Mouse (Mus musculus) embryonic facial prominence, embryonic 15.5 days (tissue): ENCODE measurements around the gene Tmprss15. TPM values are rescaled to one million over a fixed set of nuclear protein-coding genes. Genes with fewer than 3 reads are reported as not detected.

Experiments
- ATAC-seq: fragments of 200-750 bp; cut with Nextera tagmentation; 2 replicates; pipeline ENCODE4 v1.8.0; 2017; ENCODE audit warnings: low read depth, moderate TSS enrichment; ENCODE audit not compliant: insufficient number of reproducible peaks, low FRiP score, low TSS enrichment
- H3K27ac ChIP-seq: fragments of 300-500 bp; sonication (generic); replicated peaks from 2 replicates; pipeline ENCODE4 v1.5.1; 2015; ENCODE audit warnings: mild to moderate bottlenecking, inconsistent platforms
- H3K27me3 ChIP-seq: fragments of 300-500 bp; sonication (generic); 2 replicates; pipeline ENCODE4 v1.6.1; 2015; ENCODE audit warnings: inconsistent platforms
- H3K36me3 ChIP-seq: fragments of 300-500 bp; sonication (generic); 2 replicates; pipeline ENCODE4 v1.6.1; 2015; ENCODE audit warnings: mild to moderate bottlenecking, inconsistent platforms
- H3K4me1 ChIP-seq: fragments of 300-500 bp; sonication (generic); 2 replicates; pipeline ENCODE4 v1.6.1; 2015; ENCODE audit warnings: inconsistent platforms
- H3K4me2 ChIP-seq: fragments of 300-500 bp; sonication (generic); replicated peaks from 2 replicates; pipeline ENCODE4 v1.6.1; 2015; ENCODE audit warnings: mild to moderate bottlenecking, inconsistent platforms
- H3K4me3 ChIP-seq: fragments of 300-500 bp; sonication (generic); replicated peaks from 2 replicates; pipeline ENCODE4 v1.5.1; 2015; ENCODE audit warnings: mild to moderate bottlenecking, inconsistent platforms
- H3K9ac ChIP-seq: fragments of 300-500 bp; sonication (generic); 2 replicates; pipeline ENCODE4 v1.6.1; 2015; ENCODE audit warnings: inconsistent platforms
- H3K9me3 ChIP-seq: fragments of 300-500 bp; sonication (generic); replicated peaks from 2 replicates; pipeline ENCODE4 v1.6.1; 2016; ENCODE audit warnings: inconsistent platforms
- WGBS: fragments of 180-500 bp; shearing (Covaris S2); methylation state at CpG from one replicate; pipeline ENCODE4 v1.1.7; 2015; 5-methylcytosine and 5-hydroxymethylcytosine counted together
- polyA plus RNA-seq: library from polyadenylated mRNA; unstranded; fragments of >200 nt; fragmentation: Nextera tagmentation; extraction: Ambion mirVana; gene quantifications from 2 replicates; pipeline ENCODE4 v1.2.1, GENCODE M21; 2015

Tmprss15 gene
- polyA plus RNA-seq, 1 experiment from 2014 or later, result not detected

DNA sequence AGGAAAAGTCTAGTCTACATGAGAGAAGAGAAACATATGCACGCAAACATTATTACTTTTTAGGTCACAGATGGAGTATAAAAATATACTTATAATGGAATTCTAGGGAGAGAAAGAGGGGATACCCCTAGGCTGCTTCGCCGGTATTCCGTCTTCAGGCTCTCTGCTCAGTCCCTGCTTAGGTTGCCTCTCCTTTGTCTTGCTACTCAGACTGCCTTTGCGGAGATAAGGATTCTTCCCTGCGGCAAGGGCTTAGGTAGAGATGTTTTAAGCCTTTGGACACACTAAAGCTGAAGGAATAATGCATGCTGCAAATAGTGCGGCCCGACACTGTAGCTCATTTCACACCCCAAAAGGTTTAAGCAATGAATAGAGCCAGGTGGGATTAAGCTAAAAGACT lies 114.5 kb downstream of the Tmprss15 start:
- WGBS, result 42% methylated on average over 8 of the region's 8 CpGs
- Histone ChIP-seq H3K36me3 (no peaks in the 10 kb centered on the region), H3K4me3 (no peak overlapping the region), H3K4me1 (no peaks in the 10 kb centered on the region), H3K27ac (no peak overlapping the region), H3K27me3 (no peaks in the 10 kb centered on the region), H3K4me2 (no peak overlapping the region), H3K9me3 (no peaks in the 10 kb centered on the region), H3K9ac (no peak overlapping the region)
- ATAC-seq, result no peak

DNA sequence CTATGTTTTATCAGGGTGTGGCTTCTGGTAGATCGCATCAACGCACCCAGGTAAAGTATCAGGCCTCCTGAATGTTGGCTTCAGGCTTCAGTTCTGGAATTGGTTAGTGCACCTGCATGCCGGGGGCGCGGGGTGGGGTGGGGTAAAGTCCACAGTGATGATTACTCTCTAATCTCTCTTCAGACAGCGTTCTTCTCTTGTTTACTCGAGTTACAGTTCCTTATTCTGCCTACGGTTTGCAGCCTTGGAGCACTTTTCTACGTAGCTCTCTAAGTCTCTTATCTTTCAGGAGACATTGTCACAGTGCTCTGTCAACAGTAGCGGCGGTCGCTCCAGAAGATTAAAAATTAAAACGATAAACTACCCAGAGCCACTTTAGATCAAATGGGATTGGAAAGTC lies 116.8 kb downstream of the Tmprss15 start:
- Histone ChIP-seq H3K4me3 (no peak overlapping the region), H3K9me3 (no peaks in the 10 kb centered on the region), H3K27ac (no peak overlapping the region), H3K27me3 (no peaks in the 10 kb centered on the region), H3K36me3 (no peaks in the 10 kb centered on the region), H3K9ac (no peak overlapping the region), H3K4me1 (no peaks in the 10 kb centered on the region), H3K4me2 (no peak overlapping the region)
- 73% methylated on average over 13 of the region's 13 CpGs for WGBS
- no peak for ATAC-seq

DNA sequence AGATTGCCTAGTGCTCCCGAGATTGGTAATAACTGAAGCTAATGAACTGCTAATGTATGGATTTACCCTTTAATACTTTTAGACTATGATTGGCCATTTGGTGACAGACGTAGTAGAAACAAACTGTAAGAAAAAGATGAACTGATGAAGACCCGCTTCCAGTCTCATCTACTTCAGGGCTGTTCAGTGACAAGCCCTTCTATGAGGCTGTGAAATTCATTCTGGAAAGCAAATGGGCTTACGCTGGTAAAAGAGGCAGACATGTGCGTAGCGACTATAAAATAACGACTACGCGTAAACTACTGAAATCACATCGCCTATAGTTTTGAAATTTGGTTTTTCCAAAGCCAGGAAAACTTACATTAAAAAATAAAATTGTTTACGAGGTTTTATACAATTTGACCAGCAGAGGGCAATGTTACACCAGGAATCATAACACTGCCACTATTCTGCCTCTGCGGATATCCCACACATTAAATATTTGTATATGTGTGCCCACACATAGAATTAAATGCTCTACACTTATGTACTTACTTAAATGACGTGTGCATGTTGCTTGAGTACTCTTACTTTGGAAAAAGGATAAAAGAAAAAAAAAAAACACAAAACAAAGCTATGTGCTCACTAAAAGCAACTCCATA lies 121.7 kb downstream of the Tmprss15 start:
- H3K9me3 ChIP-seq, result no peaks in the 10 kb centered on the region
- no peak overlapping the region for H3K4me2 ChIP-seq
- WGBS, result 32% methylated on average over 13 of the region's 13 CpGs
- ATAC-seq, result no peak
- no peaks in the 10 kb centered on the region for H3K27me3 ChIP-seq
- no peak overlapping the region for H3K4me3 ChIP-seq
- H3K36me3 ChIP-seq, result no peaks in the 10 kb centered on the region
- H3K27ac ChIP-seq, result no peak overlapping the region
- no peaks in the 10 kb centered on the region for H3K4me1 ChIP-seq
- no peak overlapping the region for H3K9ac ChIP-seq

DNA sequence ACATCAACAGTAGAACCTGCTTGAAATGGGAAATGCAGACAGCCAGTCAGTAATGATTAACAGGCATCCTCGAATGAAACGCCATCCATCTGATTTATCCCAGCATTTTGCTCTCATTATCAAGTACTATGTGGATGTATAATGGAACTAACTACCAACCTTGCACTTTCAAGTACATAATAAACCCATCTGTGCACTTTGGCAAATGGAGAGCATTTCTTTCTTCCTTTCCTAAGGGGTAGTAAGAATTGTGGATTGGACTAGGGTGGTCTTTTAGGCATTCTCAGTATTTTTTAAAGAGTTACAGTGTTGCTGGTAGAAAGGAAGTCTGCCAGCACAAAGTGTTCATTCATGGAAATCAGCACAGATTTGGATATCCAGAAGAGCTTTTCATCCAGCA lies 133.5 kb downstream of the Tmprss15 start:
- ATAC-seq, result no peak
- 46% methylated on average over 2 of the region's 2 CpGs for WGBS
- no peak overlapping the region for H3K4me3 ChIP-seq
- no peaks in the 10 kb centered on the region for H3K9me3 ChIP-seq
- H3K27me3 ChIP-seq, result no peaks in the 10 kb centered on the region
- no peak overlapping the region for H3K27ac ChIP-seq
- H3K36me3 ChIP-seq, result no peaks in the 10 kb centered on the region
- no peaks in the 10 kb centered on the region for H3K4me1 ChIP-seq
- H3K4me2 ChIP-seq, result no peak overlapping the region
- H3K9ac ChIP-seq, result no peak overlapping the region

DNA sequence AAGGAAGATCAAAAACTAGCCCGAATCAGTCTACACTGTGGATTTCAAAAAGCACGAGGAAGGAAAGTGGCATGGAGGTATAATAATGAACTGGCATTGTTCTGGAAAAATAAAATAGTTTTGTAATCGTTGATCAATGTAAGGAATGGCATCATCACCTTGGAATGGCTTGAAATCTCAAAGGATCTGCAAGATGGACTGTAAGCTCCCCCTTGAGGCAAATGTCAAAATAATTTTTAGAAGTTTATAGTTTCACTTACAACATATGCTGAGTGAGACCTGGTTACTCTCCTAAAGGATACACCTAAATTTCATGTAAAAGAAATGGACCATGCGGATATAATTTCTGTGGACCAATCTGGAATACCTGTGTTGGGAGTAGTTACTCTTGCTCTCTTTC lies 140.5 kb downstream of the Tmprss15 start:
- Histone ChIP-seq H3K4me2 (no peak overlapping the region), H3K4me3 (no peak overlapping the region), H3K27ac (no peak overlapping the region), H3K36me3 (no peaks in the 10 kb centered on the region), H3K9ac (no peak overlapping the region), H3K4me1 (no peaks in the 10 kb centered on the region), H3K9me3 (no peaks in the 10 kb centered on the region), H3K27me3 (no peaks in the 10 kb centered on the region)
- ATAC-seq, result no peak
- WGBS, result 64% methylated on average over 4 of the region's 4 CpGs

DNA sequence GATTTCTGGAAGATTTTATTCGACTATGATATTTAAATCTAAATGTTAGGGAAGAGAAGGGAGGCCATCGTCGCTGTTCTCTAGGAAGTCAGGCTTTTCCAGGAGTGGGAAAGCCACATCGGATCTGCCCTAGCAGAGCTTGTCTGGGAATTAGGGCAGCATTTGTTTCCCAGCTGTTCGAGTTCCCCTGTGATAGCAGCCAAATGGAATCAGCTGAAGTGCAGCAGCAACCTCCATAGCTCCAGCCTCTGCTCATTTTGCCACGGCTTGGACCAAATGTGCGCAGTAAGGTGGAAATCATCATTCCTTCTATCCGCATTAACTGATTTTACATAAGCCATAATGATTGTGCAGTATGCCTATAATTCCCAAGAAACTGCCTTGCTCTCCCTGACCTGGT lies 153.1 kb downstream of the Tmprss15 start:
- no peak overlapping the region for H3K4me2 ChIP-seq
- H3K27me3 ChIP-seq, result no peaks in the 10 kb centered on the region
- 60% methylated on average over 8 of the region's 8 CpGs for WGBS
- no peaks in the 10 kb centered on the region for H3K36me3 ChIP-seq
- H3K9ac ChIP-seq, result no peak overlapping the region
- no peaks in the 10 kb centered on the region for H3K4me1 ChIP-seq
- H3K9me3 ChIP-seq, result no peaks in the 10 kb centered on the region
- ATAC-seq, result no peak
- no peak overlapping the region for H3K4me3 ChIP-seq
- H3K27ac ChIP-seq, result no peak overlapping the region

DNA sequence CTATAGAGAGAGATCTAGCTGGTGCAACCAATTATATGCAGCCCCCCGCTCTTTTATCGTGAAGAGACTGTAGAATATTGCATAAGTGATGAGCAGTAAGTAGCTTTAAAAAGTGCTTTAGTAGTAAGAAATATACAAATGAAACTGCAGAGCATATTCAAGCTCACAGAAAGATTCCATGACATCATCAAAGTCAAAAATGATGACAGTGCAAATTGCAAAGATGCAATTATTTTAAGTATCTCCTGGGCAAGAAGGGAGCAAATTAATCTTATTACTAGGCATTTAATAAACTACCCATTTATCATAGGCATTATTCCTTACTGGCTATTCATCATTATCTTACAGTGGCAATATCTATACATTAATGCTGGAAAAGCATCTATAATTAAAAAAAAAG lies 156.6 kb downstream of the Tmprss15 start:
- ATAC-seq, result no peak
- Histone ChIP-seq H3K4me3 (no peak overlapping the region), H3K27me3 (no peaks in the 10 kb centered on the region), H3K27ac (no peak overlapping the region), H3K9ac (no peak overlapping the region), H3K4me1 (0 out of 2 replicates have a peak, but pooled peaks cover 11% of the 10 kb centered on the region), H3K36me3 (no peaks in the 10 kb centered on the region), H3K4me2 (no peak overlapping the region), H3K9me3 (no peaks in the 10 kb centered on the region)
- WGBS, result 81% methylated on average over 2 of the region's 2 CpGs

DNA sequence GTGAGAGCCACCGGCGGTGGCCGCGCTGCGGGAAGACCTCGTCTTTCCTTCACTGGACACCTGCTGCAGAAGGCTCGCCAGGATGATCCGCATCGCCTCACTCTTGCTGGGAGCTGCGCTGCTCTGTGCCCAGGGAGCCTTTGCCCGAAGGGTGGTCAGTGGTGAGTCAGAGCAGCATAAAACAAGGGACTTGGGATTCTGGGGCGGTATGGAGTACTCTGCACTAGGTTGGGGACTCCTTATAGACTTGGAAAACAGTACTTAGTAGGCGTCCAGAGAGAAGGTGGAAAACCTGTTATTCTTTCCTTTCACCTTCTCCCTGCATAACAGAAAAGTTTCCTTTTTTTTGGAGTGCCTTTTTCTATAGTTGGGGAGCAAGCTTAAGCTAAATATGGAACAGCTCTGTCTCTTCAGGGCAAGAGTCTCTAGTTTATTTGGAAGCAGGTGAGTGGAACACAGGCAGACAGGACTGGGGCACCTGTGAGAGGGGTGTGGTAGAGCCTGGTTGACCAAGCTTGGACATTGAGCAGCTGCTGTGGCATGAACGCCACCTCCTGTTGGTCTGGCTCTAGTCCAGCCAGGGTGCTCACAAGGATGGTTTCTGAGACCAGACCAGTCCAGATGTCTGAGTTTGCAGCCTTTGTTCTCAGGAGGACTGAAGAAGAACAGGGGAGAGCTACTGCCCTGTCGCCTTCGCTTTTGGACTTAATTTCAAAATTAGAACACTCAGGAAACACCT lies 159.4 kb downstream of the Tmprss15 start:
- Histone ChIP-seq H3K9ac (peak overlapping the region; percentile 31), H3K36me3 (no peaks in the 10 kb centered on the region), H3K4me1 (0 out of 2 replicates have a peak, but pooled peaks cover 11% of the 10 kb centered on the region), H3K9me3 (no peaks in the 10 kb centered on the region), H3K27me3 (no peaks in the 10 kb centered on the region), H3K4me2 (peak overlapping the region; percentile 93), H3K4me3 (peak overlapping the region; percentile 49), H3K27ac (peak overlapping the region; percentile 24; the same call in 1 of the 2 replicates)
- ATAC-seq, result peak; percentile 51; the same call in 1 of the 2 replicates
- WGBS, result 11% methylated on average over 16 of the region's 16 CpGs

DNA sequence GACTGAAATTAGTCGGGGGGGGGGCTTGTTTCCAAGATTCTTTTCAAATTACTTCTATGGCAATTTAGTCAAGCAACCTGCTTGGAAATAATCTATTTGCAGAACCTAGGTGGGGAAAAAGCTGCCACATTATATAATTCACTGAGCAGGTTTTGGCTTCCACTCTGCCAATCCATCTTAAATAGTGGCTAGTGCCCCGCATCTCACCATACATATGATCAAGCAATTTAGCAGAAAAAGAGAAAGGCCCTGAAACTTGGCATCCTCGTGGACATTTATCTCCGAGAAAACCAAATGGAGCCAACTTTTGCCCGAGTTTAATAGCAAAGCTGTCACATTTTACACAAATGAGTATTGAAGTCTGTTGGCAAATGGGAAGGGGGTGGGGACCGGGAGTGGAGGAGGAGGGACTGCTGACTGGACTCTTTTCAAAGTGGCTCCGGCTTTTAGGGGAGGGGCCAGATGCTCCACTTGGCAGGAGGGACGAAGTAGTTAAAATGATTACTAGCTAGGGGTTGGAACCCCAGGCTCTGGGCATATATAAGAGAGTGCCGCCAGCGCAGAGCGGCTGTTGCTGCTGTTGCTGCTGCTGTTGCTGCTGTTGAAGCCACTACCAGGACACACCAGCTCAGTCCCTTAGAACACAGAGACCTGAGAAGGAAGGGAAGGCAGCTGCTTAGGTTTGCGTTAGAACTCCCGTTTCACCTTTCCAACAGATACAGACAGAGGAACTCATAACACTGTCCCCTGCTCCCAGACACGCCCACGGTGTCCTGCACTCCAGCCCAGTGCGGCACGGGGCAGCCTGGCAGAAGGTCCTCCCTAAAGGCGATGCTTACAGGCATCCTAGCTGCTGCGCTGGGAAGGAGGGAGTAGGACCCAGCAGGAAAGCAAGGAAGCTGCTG lies 160.3 kb downstream of the Tmprss15 start, which contains the start of gene Chodl:
TSS of gene Chodl (plus strand) at position 567 of the 905 bp plus-strand sequence.
- 11% methylated on average over 19 of the region's 19 CpGs for WGBS
- 0 out of 2 replicates have a peak, but pooled peaks cover 11% of the 10 kb centered on the region for H3K4me1 ChIP-seq
- no peaks in the 10 kb centered on the region for H3K27me3 ChIP-seq
- H3K36me3 ChIP-seq, result no peaks in the 10 kb centered on the region
- peak within 1 kb of the TSS; percentile 93 for H3K4me2 ChIP-seq
- H3K4me3 ChIP-seq, result peak within 1 kb of the TSS; percentile 49
- H3K9ac ChIP-seq, result peak within 1 kb of the TSS; percentile 31
- ATAC-seq, result peak; percentile 78
- no peaks in the 10 kb centered on the region for H3K9me3 ChIP-seq
- H3K27ac ChIP-seq, result peak within 1 kb of the TSS; percentile 24; the same call in 1 of the 2 replicates

DNA sequence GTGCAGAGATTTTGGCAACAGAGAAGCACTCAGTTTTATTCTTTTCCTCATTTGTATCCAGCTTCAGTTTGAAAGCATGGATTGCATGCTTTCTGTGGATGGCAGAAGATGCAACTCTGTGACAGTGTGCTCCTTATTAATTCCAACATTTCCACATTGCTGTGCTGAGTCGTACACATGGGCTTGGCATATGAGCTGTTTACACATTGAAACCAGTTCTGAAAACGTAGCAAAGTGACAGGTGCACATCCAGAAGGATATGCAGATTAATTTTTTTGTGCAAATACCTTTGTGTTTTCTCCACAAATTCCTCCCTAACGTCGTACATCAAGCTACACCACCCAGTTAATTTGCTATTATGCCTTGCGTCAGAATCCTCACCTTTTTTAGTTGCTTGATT lies 168.3 kb downstream of the Tmprss15 start:
- Histone ChIP-seq H3K9ac (no peak overlapping the region), H3K36me3 (no peaks in the 10 kb centered on the region), H3K9me3 (no peaks in the 10 kb centered on the region), H3K27ac (no peak overlapping the region), H3K4me1 (no peaks in the 10 kb centered on the region), H3K4me2 (no peak overlapping the region), H3K27me3 (no peaks in the 10 kb centered on the region), H3K4me3 (no peak overlapping the region)
- ATAC-seq, result no peak
- 58% methylated on average over 5 of the region's 5 CpGs for WGBS
